Mouse (Mus musculus) kidney, adult 8-10 months (tissue): ENCODE data around the gene Pnp2.
"Not testable (repeated sequence)": the region's sequence is repeated elsewhere in the genome, so short reads cannot be mapped to it uniquely, and the experiment has no call there.

Source experiments
- DNase-seq, 2 experiments: peaks; one replicate each; pipeline ENCODE4 v3.0.0; 2022

The Pnp2 gene

GRCm38 (mm10) chr14:50955942-50956508 is at the start of gene Pnp2:
Gene Pnp2 (plus strand): TSS chr14:50955992.
- DNase-seq: peak; percentile 28 to 54

GRCm38 (mm10) chr14:50908126-50908525 is 47.7 kb upstream of the Pnp2 start:
- DNase-seq: no peak

- DNase-seq: no peak
These were observed 44.4 kb upstream of the Pnp2 start for GRCm38 (mm10) chr14:50911356-50911755.

- not testable (repeated sequence) for DNase-seq
These were observed 32.4 kb upstream of the Pnp2 start for GRCm38 (mm10) chr14:50923437-50923836.

GRCm38 (mm10) chr14:50924281-50925064 is 31.3 kb upstream of the Pnp2 start, which contains the start of the genes Osgep and Apex1:
Gene Osgep (minus strand): TSS chr14:50924893.
Gene Apex1 (plus strand): TSS chr14:50924968.
- DNase-seq: peak; percentile 97 to 98

GRCm38 (mm10) chr14:50925111-50925920 is 30.5 kb upstream of the Pnp2 start:
- DNase-seq: no peak

- DNase-seq: no peak
These were observed 28.4 kb upstream of the Pnp2 start for GRCm38 (mm10) chr14:50927366-50927765.

GRCm38 (mm10) chr14:50929951-50930350 is 25.8 kb upstream of the Pnp2 start:
- no peak for DNase-seq

- DNase-seq: peak; percentile 79 to 81
These were observed 25.4 kb upstream of the Pnp2 start for GRCm38 (mm10) chr14:50930377-50930753.

- DNase-seq: peak; percentile 99 to 100
These were observed 24.9 kb upstream of the Pnp2 start, which contains the start of the genes Pip4p1 and Pnp for GRCm38 (mm10) chr14:50930754-50931492. Gene Pip4p1 (minus strand): TSS chr14:50930856. Gene Pnp (plus strand): TSS chr14:50931082.

GRCm38 (mm10) chr14:50931493-50932020 is 24.2 kb upstream of the Pnp2 start:
- DNase-seq: no peak

GRCm38 (mm10) chr14:50936649-50937048 is 19.1 kb upstream of the Pnp2 start:
- DNase-seq: no peak

- DNase-seq: no peak
These were observed 17.5 kb upstream of the Pnp2 start for GRCm38 (mm10) chr14:50938119-50938908.

GRCm38 (mm10) chr14:50938940-50939339 is 16.9 kb upstream of the Pnp2 start:
- no peak for DNase-seq

GRCm38 (mm10) chr14:50943932-50944667 is 11.7 kb upstream of the Pnp2 start, which contains the start of gene Gm49342:
Gene Gm49342 (plus strand): TSS chr14:50944517.
- DNase-seq: peak; percentile 95 to 96

- not testable (repeated sequence) for DNase-seq
These were observed 11.1 kb upstream of the Pnp2 start for GRCm38 (mm10) chr14:50944668-50945033.

- DNase-seq: not testable (repeated sequence)
These were observed 10.7 kb upstream of the Pnp2 start for GRCm38 (mm10) chr14:50945081-50945480.

GRCm38 (mm10) chr14:50945526-50945925 is 10.3 kb upstream of the Pnp2 start:
- not testable (repeated sequence) for DNase-seq

- no peak for DNase-seq
These were observed 305 bp upstream of the Pnp2 start for GRCm38 (mm10) chr14:50955487-50955886.

- not testable (repeated sequence) for DNase-seq
These were observed 932 bp downstream of the Pnp2 start for GRCm38 (mm10) chr14:50956724-50957123.

- DNase-seq: not testable (repeated sequence)
These were observed 1.4 kb downstream of the Pnp2 start for GRCm38 (mm10) chr14:50957146-50957545.
